Mouse (Mus musculus): ENCODE data around the gene Bad.

Bad gene

DNA sequence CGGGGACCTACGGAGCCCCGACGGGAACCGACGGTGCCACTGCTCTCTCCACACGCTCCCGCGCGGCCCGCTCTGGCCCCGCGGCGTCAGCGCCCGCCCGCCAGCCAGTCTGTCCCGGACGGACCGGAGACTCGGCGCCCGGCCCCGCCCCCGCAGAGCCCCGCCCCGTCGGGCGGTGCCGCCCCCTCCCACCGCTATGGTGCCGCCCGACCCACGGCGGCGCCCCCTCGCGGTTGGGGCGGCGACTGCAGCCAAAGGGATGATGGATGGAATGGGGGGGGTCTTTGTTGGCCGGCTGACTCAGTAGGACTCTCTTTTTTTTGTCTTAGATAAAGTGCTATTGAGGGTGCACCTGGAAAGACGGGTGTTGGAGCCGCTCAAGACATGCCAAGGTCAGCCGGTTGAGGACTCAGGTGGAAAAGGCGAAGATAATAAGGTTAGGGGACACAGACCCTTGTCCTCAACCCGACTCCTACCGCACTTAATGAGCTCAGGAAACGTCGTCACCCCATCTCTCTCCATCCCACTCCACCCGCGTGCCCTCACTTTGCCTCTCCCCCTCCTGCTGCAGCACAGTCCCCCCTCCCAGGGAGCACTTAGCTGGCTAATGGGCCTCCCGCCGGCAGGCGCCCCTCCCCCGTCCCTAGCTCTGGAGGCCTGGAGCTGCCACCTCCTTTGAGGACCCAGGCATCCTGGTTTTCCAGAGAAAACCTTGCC, 28.2 kb downstream of the Bad start:
- peak; percentile 74 for DNase-seq

GRCm38 (mm10) chr19:6970460-6971085, 28.9 kb downstream of the Bad start:
- DNase-seq, result no peak

- DNase-seq, result no peak
Measured at GRCm38 (mm10) chr19:6971644-6972043, 30.0 kb downstream of the Bad start.

GRCm38 (mm10) chr19:6972247-6972917, 30.7 kb downstream of the Bad start:
- no peak for DNase-seq

DNA sequence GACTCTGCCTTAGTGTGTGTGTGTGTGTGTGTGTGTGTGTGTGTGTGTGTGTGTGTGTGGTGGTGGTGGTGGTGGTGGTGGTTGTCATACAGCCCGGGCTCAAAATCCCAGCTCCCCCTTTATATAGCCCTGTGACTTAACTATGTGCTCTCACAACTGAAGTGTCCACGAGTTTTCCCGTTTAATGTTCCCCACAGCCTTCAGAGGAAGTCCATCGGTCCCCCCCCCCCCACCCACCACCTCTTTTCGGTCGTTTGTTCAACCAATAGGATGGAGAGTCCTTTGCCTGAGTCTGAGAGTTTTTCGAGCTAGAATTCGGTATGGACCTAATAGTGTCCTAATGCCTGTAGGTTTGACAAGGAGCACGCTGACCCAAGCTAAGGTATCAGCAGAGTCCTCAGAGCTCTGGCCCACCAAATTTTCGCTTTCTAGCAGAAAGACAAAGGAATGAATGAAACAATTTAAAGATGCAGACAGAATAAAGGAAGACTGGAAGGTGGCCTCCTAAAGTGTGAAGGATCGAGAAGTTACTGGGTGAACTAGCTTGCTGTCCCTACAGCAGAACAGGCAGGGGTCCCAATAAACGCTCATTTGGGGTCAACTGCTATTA, 32.0 kb downstream of the Bad start:
- no peak for DNase-seq

- DNase-seq, result peak; percentile 84
Measured at GRCm38 (mm10) chr19:6974211-6975205, 32.8 kb downstream of the Bad start, which contains the start of gene Ppp1r14b. Ppp1r14b (plus strand) TSS chr19:6974968.

DNA sequence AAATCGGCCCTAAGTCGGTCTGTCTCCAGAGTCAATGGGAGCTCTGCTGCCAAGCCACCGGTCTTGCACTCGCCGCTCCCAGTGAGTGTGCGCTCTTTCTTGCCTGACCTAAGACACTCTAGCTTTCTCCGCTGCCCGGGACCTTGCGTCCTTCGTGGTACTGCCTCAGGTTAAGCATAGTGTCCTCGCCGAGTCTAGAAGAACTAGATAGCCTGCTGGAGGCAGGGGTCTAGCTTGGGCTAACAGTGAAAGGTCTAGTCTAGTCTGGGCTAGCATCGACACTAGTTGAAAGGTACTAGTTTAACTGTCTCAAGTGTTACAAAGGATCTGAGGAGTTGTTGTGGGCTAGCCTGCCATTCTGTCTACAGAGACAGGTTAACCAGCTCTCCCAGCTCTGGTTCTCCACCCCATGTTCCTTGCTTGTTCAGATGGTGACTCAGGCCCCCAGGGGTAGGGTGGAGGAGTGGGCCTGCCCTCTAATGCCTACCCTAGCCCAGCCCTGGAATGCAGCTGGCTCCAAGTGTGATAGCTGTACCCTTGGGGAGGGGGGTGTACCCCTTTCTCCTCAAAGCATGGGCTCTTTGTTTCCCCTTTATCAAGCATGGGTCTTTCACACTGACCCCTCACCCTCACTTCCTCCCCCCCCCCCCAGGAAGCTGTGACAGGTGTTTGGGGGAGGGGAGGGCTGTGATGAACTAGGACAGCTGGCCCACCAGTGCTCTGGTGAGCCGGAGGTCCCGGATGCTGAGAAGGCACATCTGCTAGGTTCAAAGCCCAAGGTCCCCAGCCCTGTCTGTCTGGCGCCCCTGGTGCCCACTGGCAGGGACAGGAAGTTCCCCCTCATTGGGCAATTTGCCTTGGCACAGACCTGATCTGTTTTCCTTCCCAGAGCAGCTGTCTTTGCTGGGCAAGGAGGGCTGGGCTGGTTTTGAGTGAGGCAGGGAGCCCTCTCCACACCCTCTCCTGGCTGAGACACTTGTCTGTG, 34.2 kb downstream of the Bad start, which contains the start of gene Plcb3:
Gene Plcb3 (minus strand): TSS at position 934 of the 985 bp plus-strand sequence.
- peak; percentile 90 for DNase-seq

GRCm38 (mm10) chr19:6977759-6978638, 36.3 kb downstream of the Bad start:
- no peak for DNase-seq

GRCm38 (mm10) chr19:6978639-6978974, 36.9 kb downstream of the Bad start:
- DNase-seq, result no peak

DNA sequence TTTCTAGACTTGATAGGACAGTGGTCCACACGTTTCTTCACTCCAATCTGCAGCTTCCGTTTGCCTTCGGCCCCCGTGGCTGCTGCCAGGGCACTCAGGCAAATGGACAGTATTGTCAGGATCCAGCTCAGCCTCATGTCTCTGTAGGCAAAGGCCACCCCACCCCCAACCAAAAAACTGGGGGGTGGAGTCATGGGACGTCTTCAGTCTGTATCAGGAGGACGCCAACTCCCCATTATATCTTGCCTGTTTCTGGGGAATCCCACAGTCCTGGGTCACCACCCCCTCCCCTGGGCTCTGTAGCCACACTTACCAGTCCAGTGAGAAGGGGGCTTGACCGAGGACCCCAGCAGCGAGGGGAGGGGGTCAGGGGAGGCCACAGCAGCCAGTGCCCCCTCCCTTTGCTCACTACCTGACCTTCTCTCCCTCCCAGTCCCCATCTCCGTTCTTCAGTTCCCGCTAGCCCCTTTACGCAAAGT, 37.4 kb downstream of the Bad start:
- DNase-seq, result peak; percentile 52

- peak; percentile 99 for DNase-seq
Measured at GRCm38 (mm10) chr19:6979486-6980380, 38.1 kb downstream of the Bad start.

GRCm38 (mm10) chr19:6980381-6981093, 38.9 kb downstream of the Bad start, which contains the start of gene Fkbp2:
Fkbp2 (minus strand) TSS chr19:6980501.
- peak; percentile 98 for DNase-seq

DNA sequence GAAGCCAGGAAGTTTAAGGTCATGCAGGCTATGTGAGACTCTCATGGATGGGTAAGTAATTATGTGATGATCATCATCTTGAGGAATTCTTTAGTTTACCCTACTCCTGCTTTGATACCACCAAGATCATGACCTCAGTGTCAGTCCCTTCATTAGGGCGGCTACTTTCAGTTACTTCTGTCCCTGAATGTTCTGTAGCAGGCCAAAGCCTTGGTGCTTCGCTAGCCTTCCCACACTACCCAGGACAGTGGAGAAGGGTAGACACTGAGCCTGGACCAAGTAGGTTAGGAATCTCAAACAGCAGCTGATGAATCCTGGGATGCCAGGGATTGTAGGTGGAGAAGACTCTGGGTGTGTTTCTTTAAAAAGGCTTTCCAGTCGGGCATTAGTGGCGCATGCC, 39.8 kb downstream of the Bad start:
- DNase-seq, result no peak

- DNase-seq, result no peak
Measured at GRCm38 (mm10) chr19:6983621-6984020, 42.0 kb downstream of the Bad start.

GRCm38 (mm10) chr19:6985300-6985699, 43.6 kb downstream of the Bad start:
- no peak for DNase-seq

GRCm38 (mm10) chr19:6985951-6986708, 44.5 kb downstream of the Bad start:
- DNase-seq, result no peak

Data from thymus, postnatal 25 days (tissue).